Mouse (Mus musculus): ENCODE results near the gene Rsrp1. TPM values are rescaled to one million over a fixed set of nuclear protein-coding genes. Genes with fewer than 3 reads are reported as not detected.
"Not testable (repeated sequence)": the region's sequence is repeated elsewhere in the genome, so short reads cannot be mapped to it uniquely, and the experiment has no call there.

Rsrp1 gene
- 541 and 940 TPM in 2 replicates for polyA plus RNA-seq (2012; rRNA removed)

DNA sequence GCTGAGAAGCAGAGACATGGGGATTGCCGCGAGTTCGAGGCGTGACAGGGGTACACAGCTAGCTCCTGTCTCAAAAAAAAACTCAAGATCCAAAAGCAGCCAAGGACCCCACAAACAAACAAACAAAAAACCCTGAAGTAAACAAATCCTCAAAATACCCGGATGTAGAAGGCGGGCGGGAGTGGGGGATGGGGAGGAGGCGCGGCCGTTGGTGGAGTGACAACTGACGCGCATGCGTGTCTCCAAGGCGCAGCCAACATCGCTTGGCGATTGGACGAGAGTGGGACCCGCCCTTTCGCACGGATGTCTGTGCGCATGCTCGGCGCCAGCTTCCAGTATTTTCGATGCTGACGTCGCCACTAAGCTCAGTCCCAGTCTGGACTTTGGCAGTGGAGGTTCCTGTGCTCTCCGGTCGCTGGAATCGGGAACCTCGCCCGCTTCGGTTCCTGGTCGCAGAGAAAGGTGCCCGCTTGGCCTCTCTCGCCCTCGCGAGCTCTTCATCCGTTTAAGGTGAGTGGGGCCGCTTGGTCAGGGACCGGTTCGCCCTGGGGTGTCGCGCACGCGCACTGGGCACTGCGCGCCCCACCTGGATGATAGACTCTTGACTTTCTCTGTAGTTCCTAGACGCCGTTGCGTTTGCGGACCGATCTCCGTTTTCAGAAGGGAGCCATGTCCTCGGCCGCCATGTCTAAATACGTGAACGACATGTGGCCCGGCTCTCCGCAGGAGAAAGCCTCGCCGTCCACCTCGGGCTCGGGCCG is at the start of gene Rsrp1:
Rsrp1 (plus strand) TSS at position 335 of the 761 bp plus-strand sequence.
- TF ChIP-seq CTCF (IDR thresholded peaks at IDR 0.05; ENCODE audit: borderline replicate concordance, extremely low read depth, insufficient read depth, insufficient read length) (no peak), POLR2A (IDR thresholded peaks at IDR 0.05; ENCODE audit: borderline replicate concordance, extremely low read depth, insufficient read depth, insufficient read length, poor library complexity, severe bottlenecking) (peak; percentile 99; the same call in 1 of the 2 replicates)

DNA sequence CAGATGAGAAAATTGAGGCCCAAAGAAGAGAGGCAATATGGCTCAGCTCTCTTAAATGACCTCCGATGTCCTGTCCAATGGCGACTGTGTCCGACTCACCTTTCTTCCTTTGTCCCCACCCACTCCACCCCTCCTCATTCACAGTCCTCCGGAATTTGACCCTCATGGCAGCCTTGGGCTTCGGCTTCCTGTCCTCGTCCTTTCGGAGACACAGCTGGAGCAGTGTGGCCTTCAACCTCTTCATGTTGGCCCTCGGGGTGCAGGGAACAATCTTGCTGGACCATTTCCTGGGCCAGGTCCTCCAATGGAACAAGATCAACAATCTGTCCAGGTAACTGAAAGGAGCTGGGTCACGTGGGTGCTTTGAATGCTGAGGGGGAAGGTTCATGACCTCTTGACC is 47.2 kb upstream of the Rsrp1 start:
- no peak for TF ChIP-seq POLR2A (IDR thresholded peaks at IDR 0.05; ENCODE audit: borderline replicate concordance, extremely low read depth, insufficient read depth, insufficient read length, poor library complexity, severe bottlenecking)
- no peak for TF ChIP-seq CTCF (IDR thresholded peaks at IDR 0.05; ENCODE audit: borderline replicate concordance, extremely low read depth, insufficient read depth, insufficient read length)
- DNase-seq (ENCODE audit: low read depth): no peak

More for the DNA sequence above, at the start of gene Rsrp1:
- peak; percentile 100 for DNase-seq (ENCODE audit: low read depth)

GRCm38 (mm10) chr4:134879410-134879981 is 43.9 kb upstream of the Rsrp1 start:
- DNase-seq (ENCODE audit: low read depth): peak; percentile 84
- TF ChIP-seq CTCF (IDR thresholded peaks at IDR 0.05; ENCODE audit: borderline replicate concordance, extremely low read depth, insufficient read depth, insufficient read length) (peak; percentile 83), POLR2A (IDR thresholded peaks at IDR 0.05; ENCODE audit: borderline replicate concordance, extremely low read depth, insufficient read depth, insufficient read length, poor library complexity, severe bottlenecking) (no peak)

DNA sequence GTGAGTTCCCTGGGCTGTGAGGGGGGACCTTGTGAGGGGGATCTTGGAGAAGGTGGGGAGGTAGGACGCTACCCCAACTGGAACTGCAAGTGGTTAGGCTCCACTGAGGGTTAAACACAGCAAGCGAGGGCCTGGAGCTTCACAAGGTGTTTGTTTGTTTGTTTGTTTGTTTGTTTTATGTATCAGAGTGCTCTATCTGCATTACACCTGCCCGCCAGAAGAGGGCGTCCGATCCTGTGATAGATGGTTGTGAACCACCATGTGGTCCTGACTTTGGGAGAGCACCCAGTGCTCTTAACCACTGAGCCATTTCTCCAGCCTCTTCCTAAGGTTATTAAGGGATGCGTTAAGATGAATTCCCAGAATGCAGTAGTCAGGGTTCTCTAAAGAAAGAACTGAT is 43.4 kb upstream of the Rsrp1 start:
- DNase-seq (ENCODE audit: low read depth): no peak
- TF ChIP-seq CTCF (IDR thresholded peaks at IDR 0.05; ENCODE audit: borderline replicate concordance, extremely low read depth, insufficient read depth, insufficient read length) (peak; percentile 47; the same call in 1 of the 2 replicates), POLR2A (IDR thresholded peaks at IDR 0.05; ENCODE audit: borderline replicate concordance, extremely low read depth, insufficient read depth, insufficient read length, poor library complexity, severe bottlenecking) (no peak)

GRCm38 (mm10) chr4:134883266-134883665 is 40.1 kb upstream of the Rsrp1 start:
- DNase-seq (ENCODE audit: low read depth): peak; percentile 9
- TF ChIP-seq POLR2A (IDR thresholded peaks at IDR 0.05; ENCODE audit: borderline replicate concordance, extremely low read depth, insufficient read depth, insufficient read length, poor library complexity, severe bottlenecking): no peak
- peak; percentile 64 for TF ChIP-seq CTCF (IDR thresholded peaks at IDR 0.05; ENCODE audit: borderline replicate concordance, extremely low read depth, insufficient read depth, insufficient read length)

DNA sequence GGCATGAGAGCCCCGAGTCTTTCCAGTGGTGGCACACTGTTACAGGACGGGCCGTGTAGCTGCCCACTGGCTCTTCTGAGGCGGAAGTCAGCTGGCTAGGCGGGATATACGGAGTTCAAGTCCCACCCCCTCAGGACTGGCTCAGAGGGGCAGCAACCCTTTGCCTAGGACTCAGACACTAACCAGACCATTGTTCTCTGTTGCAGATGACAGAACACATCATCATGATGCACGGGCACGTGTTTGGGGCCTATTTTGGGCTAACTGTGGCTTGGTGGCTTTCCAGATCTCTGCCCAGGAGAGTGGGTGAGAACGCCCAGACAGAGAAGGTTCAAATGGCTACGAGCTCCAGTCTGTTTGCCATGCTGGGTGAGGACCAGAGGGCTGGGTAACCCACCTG is 39.6 kb upstream of the Rsrp1 start:
- DNase-seq (ENCODE audit: low read depth): no peak
- no peak for TF ChIP-seq POLR2A (IDR thresholded peaks at IDR 0.05; ENCODE audit: borderline replicate concordance, extremely low read depth, insufficient read depth, insufficient read length, poor library complexity, severe bottlenecking)
- TF ChIP-seq CTCF (IDR thresholded peaks at IDR 0.05; ENCODE audit: borderline replicate concordance, extremely low read depth, insufficient read depth, insufficient read length): no peak

DNA sequence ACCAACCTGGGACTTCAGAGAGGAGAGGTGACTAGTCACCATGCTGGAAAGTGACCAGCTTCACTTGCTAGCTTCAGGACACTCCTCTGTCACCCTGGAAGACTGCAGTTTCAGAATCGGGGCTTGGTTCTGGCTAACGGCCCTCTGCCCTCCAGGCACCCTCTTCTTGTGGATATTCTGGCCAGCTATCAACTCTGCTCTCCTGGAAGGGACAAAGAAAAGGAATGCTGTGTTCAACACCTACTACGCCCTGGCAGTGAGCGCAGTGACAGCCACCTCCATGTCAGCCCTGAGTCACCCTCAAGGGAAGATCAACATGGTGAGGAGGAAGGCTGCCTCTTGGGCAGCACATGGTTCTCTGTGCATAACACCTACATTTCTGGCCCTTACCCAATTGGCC is 39.0 kb upstream of the Rsrp1 start:
- no peak for DNase-seq (ENCODE audit: low read depth)
- no peak for TF ChIP-seq CTCF (IDR thresholded peaks at IDR 0.05; ENCODE audit: borderline replicate concordance, extremely low read depth, insufficient read depth, insufficient read length)
- no peak for TF ChIP-seq POLR2A (IDR thresholded peaks at IDR 0.05; ENCODE audit: borderline replicate concordance, extremely low read depth, insufficient read depth, insufficient read length, poor library complexity, severe bottlenecking)

GRCm38 (mm10) chr4:134892096-134892495 is 31.3 kb upstream of the Rsrp1 start:
- peak; percentile 25 for DNase-seq (ENCODE audit: low read depth)
- TF ChIP-seq POLR2A (IDR thresholded peaks at IDR 0.05; ENCODE audit: borderline replicate concordance, extremely low read depth, insufficient read depth, insufficient read length, poor library complexity, severe bottlenecking) (no peak), CTCF (IDR thresholded peaks at IDR 0.05; ENCODE audit: borderline replicate concordance, extremely low read depth, insufficient read depth, insufficient read length) (no peak)

GRCm38 (mm10) chr4:134897256-134897655 is 26.1 kb upstream of the Rsrp1 start:
- TF ChIP-seq POLR2A (IDR thresholded peaks at IDR 0.05; ENCODE audit: borderline replicate concordance, extremely low read depth, insufficient read depth, insufficient read length, poor library complexity, severe bottlenecking) (no peak), CTCF (IDR thresholded peaks at IDR 0.05; ENCODE audit: borderline replicate concordance, extremely low read depth, insufficient read depth, insufficient read length) (no peak)
- no peak for DNase-seq (ENCODE audit: low read depth)

- no peak for TF ChIP-seq CTCF (IDR thresholded peaks at IDR 0.05; ENCODE audit: borderline replicate concordance, extremely low read depth, insufficient read depth, insufficient read length)
- TF ChIP-seq POLR2A (IDR thresholded peaks at IDR 0.05; ENCODE audit: borderline replicate concordance, extremely low read depth, insufficient read depth, insufficient read length, poor library complexity, severe bottlenecking): no peak
- no peak for DNase-seq (ENCODE audit: low read depth)
Measured at GRCm38 (mm10) chr4:134901126-134901525, 22.3 kb upstream of the Rsrp1 start.

- TF ChIP-seq POLR2A (IDR thresholded peaks at IDR 0.05; ENCODE audit: borderline replicate concordance, extremely low read depth, insufficient read depth, insufficient read length, poor library complexity, severe bottlenecking): no peak
- no peak for TF ChIP-seq CTCF (IDR thresholded peaks at IDR 0.05; ENCODE audit: borderline replicate concordance, extremely low read depth, insufficient read depth, insufficient read length)
- no peak for DNase-seq (ENCODE audit: low read depth)
Measured at GRCm38 (mm10) chr4:134903046-134903445, 20.3 kb upstream of the Rsrp1 start.

DNA sequence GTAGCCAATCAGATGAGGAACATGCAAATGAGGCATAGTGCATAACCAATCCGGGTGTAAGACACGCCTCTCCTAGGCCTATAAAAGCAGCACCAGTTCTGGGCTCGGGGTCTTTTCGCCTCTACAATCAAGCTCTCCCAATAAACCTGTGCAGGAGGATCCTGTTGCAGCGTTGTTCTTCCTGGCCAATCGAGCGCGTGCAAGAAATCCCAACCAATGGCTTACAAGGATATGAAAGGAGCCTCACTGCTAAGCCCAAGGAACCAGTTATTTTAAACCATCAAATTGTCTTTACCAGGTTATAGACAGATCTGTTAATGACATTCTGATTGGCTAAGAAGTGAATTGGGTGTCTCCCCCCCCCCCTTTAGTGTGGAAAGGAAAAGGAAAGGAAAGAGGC is 12.0 kb upstream of the Rsrp1 start:
- DNase-seq (ENCODE audit: low read depth): not testable (repeated sequence)

All from brain, embryonic 14.5 days (tissue).